Mouse (Mus musculus) embryonic stem cell, embryonic (primary cell): Measurements from ENCODE around the gene Vmn2r65.

Experiments
- CTCF ChIA-PET, 4 experiments: fragments of 300-600 bp in 2 of 4; fragments of 350-600 bp in 2 of 4; sonication (Branson Sonifier 250); formaldehyde crosslinking; loops; one replicate each; lab custom pipeline; 2022; ENCODE audit warnings: inconsistent platforms in 2 of 4; lab: Charles Lee
- POLR2A ChIA-PET, 4 experiments: fragments of 300-600 bp in 2 of 4; fragments of 350-600 bp in 2 of 4; sonication (Branson Sonifier 250); formaldehyde crosslinking; loops; one replicate each; lab custom pipeline; 2022; ENCODE audit warnings: antibody characterized with exemption in 4 of 4, inconsistent platforms in 1 of 4; lab: Charles Lee

The Vmn2r65 gene

GRCm38 (mm10) chr7:84964015-84964414 is at the start of gene Vmn2r65:
Gene Vmn2r65 (minus strand): TSS chr7:84964115.
- ChIA-PET CTCF (no interaction called here), POLR2A (no interaction called here)

GRCm38 (mm10) chr7:85012168-85012567 is 48.3 kb upstream of the Vmn2r65 start, which contains the start of gene Vmn2r66:
Gene Vmn2r66 (minus strand): TSS chr7:85012268.
- ChIA-PET POLR2A (no interaction called here), CTCF (no interaction called here)

GRCm38 (mm10) chr7:84996694-84997093 is 32.8 kb upstream of the Vmn2r65 start:
- CTCF ChIA-PET: no interaction called here
- POLR2A ChIA-PET: no interaction called here
